Mouse (Mus musculus) c-Kit-negative CD71-positive TER-119-positive erythroid progenitor cells, embryonic 14.5 days (primary cell): ENCODE measurements around the gene Zfp628.
"Not testable (repeated sequence)": the region's sequence is repeated elsewhere in the genome, so short reads cannot be mapped to it uniquely, and the experiment has no call there.

Source experiments
- DNase-seq: peaks from one replicate; pipeline ENCODE4 v3.0.0-alpha.2; 2013; ENCODE audit warnings: low read depth, low spot score

The Zfp628 gene

GRCm38 (mm10) chr7:4915007-4915665, at the start of gene Zfp628:
Gene Zfp628, plus strand, starts transcription at chr7:4915217.
- DNase-seq, result peak; percentile 93

GRCm38 (mm10) chr7:4865579-4866493, 49.2 kb upstream of the Zfp628 start:
- DNase-seq, result peak; percentile 97

GRCm38 (mm10) chr7:4866631-4867180, 48.3 kb upstream of the Zfp628 start:
- no peak for DNase-seq

- DNase-seq, result no peak
Observed at GRCm38 (mm10) chr7:4870133-4870532, 44.9 kb upstream of the Zfp628 start, which contains the start of gene Isoc2b. Gene Isoc2b, minus strand, starts transcription at chr7:4870258.

GRCm38 (mm10) chr7:4876753-4877221, 38.2 kb upstream of the Zfp628 start, which contains the start of gene Isoc2a:
Gene Isoc2a, plus strand, starts transcription at chr7:4877153.
- DNase-seq, result peak; percentile 86

- no peak for DNase-seq
Observed at GRCm38 (mm10) chr7:4877226-4877625, 37.8 kb upstream of the Zfp628 start.

GRCm38 (mm10) chr7:4878186-4878585, 36.8 kb upstream of the Zfp628 start:
- no peak for DNase-seq

- DNase-seq, result not testable (repeated sequence)
Observed at GRCm38 (mm10) chr7:4879036-4879435, 36.0 kb upstream of the Zfp628 start.

GRCm38 (mm10) chr7:4886680-4887079, 28.3 kb upstream of the Zfp628 start:
- no peak for DNase-seq

- no peak for DNase-seq
Observed at GRCm38 (mm10) chr7:4895186-4895585, 19.8 kb upstream of the Zfp628 start.

GRCm38 (mm10) chr7:4898851-4899648, 16.0 kb upstream of the Zfp628 start:
- no peak for DNase-seq

GRCm38 (mm10) chr7:4899649-4900522, 15.1 kb upstream of the Zfp628 start:
- DNase-seq, result no peak

- no peak for DNase-seq
Observed at GRCm38 (mm10) chr7:4900523-4900851, 14.5 kb upstream of the Zfp628 start.

- DNase-seq, result peak; percentile 45
Observed at GRCm38 (mm10) chr7:4901171-4901570, 13.8 kb upstream of the Zfp628 start.

GRCm38 (mm10) chr7:4902404-4902803, 12.6 kb upstream of the Zfp628 start:
- no peak for DNase-seq

GRCm38 (mm10) chr7:4906466-4906950, 8.5 kb upstream of the Zfp628 start, which contains the start of gene Gm36210:
Gene Gm36210, minus strand, starts transcription at chr7:4906516.
- DNase-seq, result no peak

- no peak for DNase-seq
Observed at GRCm38 (mm10) chr7:4911561-4911960, 3.5 kb upstream of the Zfp628 start.

GRCm38 (mm10) chr7:4912248-4912647, 2.8 kb upstream of the Zfp628 start:
- no peak for DNase-seq

GRCm38 (mm10) chr7:4915669-4916416, 826 bp downstream of the Zfp628 start:
- no peak for DNase-seq
